Mouse (Mus musculus): ENCODE data around the gene Trim65. TPM values are rescaled to one million over a fixed set of nuclear protein-coding genes. Genes with fewer than 3 reads are reported as not detected.
"Not testable (repeated sequence)": the region's sequence is repeated elsewhere in the genome, so short reads cannot be mapped to it uniquely, and the experiment has no call there.

Trim65 gene
- total RNA-seq, 1 experiment, result 0.31 TPM

DNA sequence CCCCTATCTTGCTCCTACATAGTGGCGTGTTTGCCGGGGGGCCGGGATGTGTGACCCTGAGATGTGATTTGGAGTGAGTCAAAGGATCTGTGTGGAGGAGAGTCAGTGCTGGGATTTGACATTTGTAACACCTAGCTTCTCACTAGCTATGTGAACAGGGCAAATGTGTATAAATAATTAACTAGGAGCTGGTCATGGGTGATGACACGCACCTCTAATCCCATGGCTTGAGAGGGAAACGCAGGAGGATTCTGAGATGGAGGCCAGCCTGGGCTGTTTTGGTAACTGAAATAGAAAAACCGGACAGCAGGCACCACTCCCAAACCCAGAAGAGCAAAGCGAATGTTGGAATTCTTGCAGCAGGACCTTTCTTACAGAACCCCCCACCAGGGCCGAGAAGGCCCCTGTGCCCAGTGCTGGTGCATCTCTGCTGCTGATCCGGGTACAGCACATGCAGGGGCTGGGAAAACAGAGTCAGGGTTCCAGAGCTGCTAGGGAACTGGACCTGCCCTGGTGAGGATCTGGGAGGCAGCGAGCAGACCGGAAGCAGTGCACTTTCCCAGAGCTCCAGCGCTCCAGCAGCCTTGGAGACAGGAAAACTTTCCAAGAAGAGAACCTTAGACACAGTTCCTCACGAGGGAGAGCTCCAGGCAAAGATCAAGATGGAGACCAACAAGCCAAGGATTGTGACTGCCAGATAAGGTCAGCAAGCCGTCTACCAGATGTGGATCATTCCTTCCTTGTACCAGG, 32.0 kb downstream of the Trim65 start:
- in situ Hi-C loops (cut with MboI; ENCODE audit: low sequenced_read_pairs in 2 of 2, unreplicated experiment in 2 of 2), result no loop called here
- Histone ChIP-seq H3K4me3 (ENCODE audit: insufficient read depth in 1 of 2, low read depth in 1 of 2, low read length in 2 of 2, poor library complexity in 1 of 2, severe bottlenecking in 1 of 2) (no peak overlapping the region), H3K9me3 (ENCODE audit: control insufficient read depth, insufficient read depth, low read depth, low read length) (no peaks in the 10 kb centered on the region), H3K27ac (ENCODE audit: insufficient read depth, low read depth, low read length, poor library complexity, severe bottlenecking) (no peak overlapping the region), H3K9ac (ENCODE audit: insufficient read depth, low read depth, low read length, poor library complexity, severe bottlenecking) (no peak overlapping the region), H3K36me3 (ENCODE audit: control insufficient read depth, insufficient read depth, low read length, poor library complexity, severe bottlenecking) (no peaks in the 10 kb centered on the region), H3K4me1 (ENCODE audit: control insufficient read depth in 2 of 2, insufficient read depth in 2 of 2, low read length in 2 of 2, poor library complexity in 1 of 2) (peaks cover 4 to 9% of the 10 kb centered on the region in 2 experiments; a peak in 3 of 4 replicates)
- no peak for DNase-seq (ENCODE audit: low read depth, low spot score)
- TF ChIP-seq HCFC1 (IDR thresholded peaks at IDR 0.05; ENCODE audit: borderline replicate concordance, insufficient read depth, low read length), result no peak
- TF ChIP-seq ZNF384 (IDR thresholded peaks at IDR 0.05; ENCODE audit: low read depth, low read length), result no peak
- TF ChIP-seq CHD2 (IDR thresholded peaks at IDR 0.05; ENCODE audit: low read depth, low read length), result no peak
- TF ChIP-seq ZC3H11A (IDR thresholded peaks at IDR 0.05; ENCODE audit: borderline replicate concordance, low read depth, low read length), result no peak
- no peak for TF ChIP-seq MAFK (IDR thresholded peaks at IDR 0.05; ENCODE audit: insufficient read depth, low read depth, low read length)

DNA sequence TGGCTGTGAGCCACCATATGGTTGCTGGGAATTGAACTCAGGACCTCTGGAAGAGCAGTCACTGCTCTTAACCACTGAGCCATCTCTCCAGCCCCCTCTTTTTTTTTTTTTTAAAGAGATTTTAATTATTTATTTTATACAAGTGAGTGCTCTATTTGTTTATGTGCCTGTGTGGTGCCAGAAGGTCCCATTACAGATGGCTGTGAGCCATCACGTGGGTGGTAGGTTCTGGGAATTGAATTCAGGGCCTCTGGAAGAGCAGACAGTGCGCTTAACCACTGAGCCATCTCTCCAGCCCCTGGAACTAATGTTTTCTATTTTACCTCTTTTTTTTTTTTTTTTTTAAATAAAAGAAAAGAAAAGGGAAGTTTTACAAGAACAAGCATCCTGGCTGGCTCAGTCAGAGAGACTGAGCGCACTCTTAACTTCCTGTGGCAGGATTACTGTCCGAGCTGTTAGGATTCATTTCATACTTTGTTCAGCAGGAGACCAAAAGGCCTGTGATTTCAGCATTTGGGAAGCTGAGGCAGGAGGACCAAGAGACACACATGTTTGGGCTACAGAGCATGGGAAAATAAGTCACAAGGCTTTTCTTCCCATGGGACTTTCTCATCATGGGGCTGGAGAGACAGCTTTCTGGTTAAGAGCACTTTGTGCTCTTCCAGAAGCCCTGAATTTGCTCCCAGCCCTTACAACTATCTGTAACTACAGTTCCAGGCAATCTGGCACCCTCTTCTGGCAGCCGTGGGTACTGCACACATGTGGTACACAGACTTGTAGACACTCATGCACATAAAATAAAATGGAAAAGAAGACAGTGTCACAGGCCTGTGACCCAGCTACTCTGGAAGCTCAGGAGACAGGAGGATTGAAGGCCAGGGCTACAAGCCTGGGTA, 34.5 kb downstream of the Trim65 start:
- H3K4me3 ChIP-seq (ENCODE audit: insufficient read depth in 1 of 2, low read depth in 1 of 2, low read length in 2 of 2, poor library complexity in 1 of 2, severe bottlenecking in 1 of 2), result no peak overlapping the region
- H3K9me3 ChIP-seq (ENCODE audit: control insufficient read depth, insufficient read depth, low read depth, low read length), result no peaks in the 10 kb centered on the region
- H3K9ac ChIP-seq (ENCODE audit: insufficient read depth, low read depth, low read length, poor library complexity, severe bottlenecking), result no peak overlapping the region
- H3K4me1 ChIP-seq (ENCODE audit: control insufficient read depth in 2 of 2, insufficient read depth in 2 of 2, low read length in 2 of 2, poor library complexity in 1 of 2), result peaks cover 2 to 8% of the 10 kb centered on the region in 2 experiments; a peak in 3 of 4 replicates
- TF ChIP-seq ZNF384 (IDR thresholded peaks at IDR 0.05; ENCODE audit: low read depth, low read length) (peak; percentile 10; the same call in 1 of the 2 replicates), CHD2 (IDR thresholded peaks at IDR 0.05; ENCODE audit: low read depth, low read length) (no peak)
- H3K27ac ChIP-seq (ENCODE audit: insufficient read depth, low read depth, low read length, poor library complexity, severe bottlenecking), result no peak overlapping the region
- H3K36me3 ChIP-seq (ENCODE audit: control insufficient read depth, insufficient read depth, low read length, poor library complexity, severe bottlenecking), result no peaks in the 10 kb centered on the region
- in situ Hi-C loops (cut with MboI; ENCODE audit: low sequenced_read_pairs in 2 of 2, unreplicated experiment in 2 of 2), result no loop called here
- DNase-seq (ENCODE audit: low read depth, low spot score), result peak; percentile 96

DNA sequence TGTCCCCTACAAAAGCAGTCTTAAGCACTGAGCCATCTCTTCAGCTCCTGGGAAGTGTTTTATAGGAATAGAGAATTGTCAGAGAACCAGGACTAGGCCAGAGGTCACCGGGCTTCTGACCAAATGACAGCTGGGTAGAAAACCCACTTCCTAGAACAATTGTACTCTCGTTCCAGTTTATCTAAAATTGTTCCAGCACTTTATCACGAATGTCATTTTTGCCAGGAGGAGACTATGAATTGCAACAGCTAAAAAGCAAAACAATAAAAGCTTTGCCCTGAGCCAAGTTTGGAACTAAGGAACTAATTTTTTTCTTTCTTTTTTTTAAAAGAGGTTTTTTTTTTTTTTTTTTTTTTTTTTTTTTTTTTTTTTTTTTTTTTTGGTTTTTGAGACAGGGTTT, 35.4 kb downstream of the Trim65 start:
- DNase-seq (ENCODE audit: low read depth, low spot score), result no peak
- no peak overlapping the region for H3K9ac ChIP-seq (ENCODE audit: insufficient read depth, low read depth, low read length, poor library complexity, severe bottlenecking)
- H3K4me1 ChIP-seq (ENCODE audit: control insufficient read depth in 2 of 2, insufficient read depth in 2 of 2, low read length in 2 of 2, poor library complexity in 1 of 2), result peaks cover 0 to 8% of the 10 kb centered on the region in 2 experiments; a peak in 2 of 4 replicates

DNA sequence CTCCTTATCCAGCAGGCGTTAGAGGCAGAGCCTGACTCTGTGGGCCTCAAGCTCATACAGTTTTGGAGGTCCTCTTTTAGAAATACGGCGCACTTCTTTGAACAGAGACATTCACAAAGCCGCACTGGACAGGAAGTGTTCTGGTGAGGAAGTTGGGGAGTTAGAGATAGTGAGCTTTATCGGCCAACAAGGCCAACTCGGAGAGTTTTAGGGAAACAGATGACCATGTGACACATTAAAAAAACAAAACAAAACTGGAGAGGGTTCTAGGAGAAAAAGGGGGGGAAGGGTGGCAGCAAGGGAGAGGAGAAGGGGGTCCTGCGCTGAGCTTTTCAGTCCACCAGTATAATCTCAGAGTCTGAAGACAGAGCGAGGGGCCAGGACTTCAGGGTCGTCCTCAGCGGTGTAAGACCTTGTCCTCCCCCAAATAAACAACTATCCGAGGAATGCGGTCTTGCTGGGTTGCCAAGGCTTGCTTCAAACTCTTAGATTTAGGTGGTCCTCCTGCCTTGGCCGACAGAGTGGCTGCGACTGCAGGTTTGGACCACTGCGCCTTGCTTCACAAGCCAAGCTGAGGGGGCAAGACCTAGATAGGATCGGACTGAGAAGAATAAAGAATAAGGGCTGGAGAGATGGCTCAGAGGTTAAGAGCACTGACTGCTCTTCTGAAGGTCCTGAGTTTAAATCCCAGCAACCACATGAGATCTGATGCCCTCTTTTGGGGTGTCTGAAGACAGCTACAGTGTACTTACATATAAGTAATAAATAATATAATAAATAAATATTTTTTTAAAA, 37.0 kb downstream of the Trim65 start:
- DNase-seq (ENCODE audit: low read depth, low spot score), result no peak
- Histone ChIP-seq H3K9ac (ENCODE audit: insufficient read depth, low read depth, low read length, poor library complexity, severe bottlenecking) (peak overlapping the region; percentile 20; the same call in 1 of the 2 replicates), H3K4me3 (ENCODE audit: insufficient read depth in 1 of 2, low read depth in 1 of 2, low read length in 2 of 2, poor library complexity in 1 of 2, severe bottlenecking in 1 of 2) (no peak overlapping the region), H3K9me3 (ENCODE audit: control insufficient read depth, insufficient read depth, low read depth, low read length) (no peaks in the 10 kb centered on the region), H3K27ac (ENCODE audit: insufficient read depth, low read depth, low read length, poor library complexity, severe bottlenecking) (no peak overlapping the region), H3K36me3 (ENCODE audit: control insufficient read depth, insufficient read depth, low read length, poor library complexity, severe bottlenecking) (no peaks in the 10 kb centered on the region), H3K4me1 (ENCODE audit: control insufficient read depth in 2 of 2, insufficient read depth in 2 of 2, low read length in 2 of 2, poor library complexity in 1 of 2) (peaks cover 0 to 6% of the 10 kb centered on the region in 2 experiments; a peak in 2 of 4 replicates)
- in situ Hi-C loops (cut with MboI; ENCODE audit: low sequenced_read_pairs in 2 of 2, unreplicated experiment in 2 of 2), result no loop called here
- TF ChIP-seq HCFC1 (IDR thresholded peaks at IDR 0.05; ENCODE audit: borderline replicate concordance, insufficient read depth, low read length), result no peak

More for the DNA sequence above, 35.4 kb downstream of the Trim65 start:
- TF ChIP-seq ZNF384 (IDR thresholded peaks at IDR 0.05; ENCODE audit: low read depth, low read length) (peak; percentile 90), CHD2 (IDR thresholded peaks at IDR 0.05; ENCODE audit: low read depth, low read length) (no peak), MAFK (IDR thresholded peaks at IDR 0.05; ENCODE audit: insufficient read depth, low read depth, low read length) (no peak), ZC3H11A (IDR thresholded peaks at IDR 0.05; ENCODE audit: borderline replicate concordance, low read depth, low read length) (no peak)
- H3K36me3 ChIP-seq (ENCODE audit: control insufficient read depth, insufficient read depth, low read length, poor library complexity, severe bottlenecking), result no peaks in the 10 kb centered on the region
- in situ Hi-C loops (cut with MboI; ENCODE audit: low sequenced_read_pairs in 2 of 2, unreplicated experiment in 2 of 2), result no loop called here
- no peak overlapping the region for H3K4me3 ChIP-seq (ENCODE audit: insufficient read depth in 1 of 2, low read depth in 1 of 2, low read length in 2 of 2, poor library complexity in 1 of 2, severe bottlenecking in 1 of 2)
- H3K27ac ChIP-seq (ENCODE audit: insufficient read depth, low read depth, low read length, poor library complexity, severe bottlenecking), result no peak overlapping the region
- H3K9me3 ChIP-seq (ENCODE audit: control insufficient read depth, insufficient read depth, low read depth, low read length), result no peaks in the 10 kb centered on the region

DNA sequence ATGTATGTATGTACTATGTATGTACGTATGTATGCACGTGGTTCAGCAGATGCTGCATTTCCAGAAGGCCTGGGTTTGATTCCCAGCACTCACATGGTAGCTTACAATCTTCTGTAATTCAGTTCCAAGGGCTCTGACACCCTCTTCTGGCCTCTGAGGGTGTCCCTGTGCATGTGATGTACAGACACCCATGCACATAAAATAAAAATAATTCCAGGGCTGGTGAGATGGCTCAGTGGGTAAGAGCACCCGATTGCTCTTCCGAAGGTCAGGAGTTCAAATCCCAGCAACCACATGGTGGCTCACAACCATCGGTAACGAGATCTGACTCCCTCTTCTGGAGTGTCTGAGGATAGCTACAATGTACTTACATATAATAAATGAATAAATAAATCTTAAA, 38.0 kb downstream of the Trim65 start:
- H3K9me3 ChIP-seq (ENCODE audit: control insufficient read depth, insufficient read depth, low read depth, low read length); H3K4me3 ChIP-seq (ENCODE audit: insufficient read depth in 1 of 2, low read depth in 1 of 2, low read length in 2 of 2, poor library complexity in 1 of 2, severe bottlenecking in 1 of 2); H3K27ac ChIP-seq (ENCODE audit: insufficient read depth, low read depth, low read length, poor library complexity, severe bottlenecking); H3K36me3 ChIP-seq (ENCODE audit: control insufficient read depth, insufficient read depth, low read length, poor library complexity, severe bottlenecking); H3K4me1 ChIP-seq (ENCODE audit: control insufficient read depth in 2 of 2, insufficient read depth in 2 of 2, low read length in 2 of 2, poor library complexity in 1 of 2); H3K9ac ChIP-seq (ENCODE audit: insufficient read depth, low read depth, low read length, poor library complexity, severe bottlenecking); DNase-seq (ENCODE audit: low read depth, low spot score); in situ Hi-C loops (cut with MboI; ENCODE audit: low sequenced_read_pairs in 2 of 2, unreplicated experiment in 2 of 2): not testable (repeated sequence)

Data from ES-E14 (cell line).